Mouse (Mus musculus): ENCODE data around the gene Trim43a. TPM values are rescaled to one million over a fixed set of nuclear protein-coding genes. Genes with fewer than 3 reads are reported as not detected.
"Not testable (repeated sequence)": the region's sequence is repeated elsewhere in the genome, so short reads cannot be mapped to it uniquely, and the experiment has no call there.

Gene Trim43a
- 0.69 and 1.9 TPM in 2 replicates for total RNA-seq (2012; rRNA removed)

DNA sequence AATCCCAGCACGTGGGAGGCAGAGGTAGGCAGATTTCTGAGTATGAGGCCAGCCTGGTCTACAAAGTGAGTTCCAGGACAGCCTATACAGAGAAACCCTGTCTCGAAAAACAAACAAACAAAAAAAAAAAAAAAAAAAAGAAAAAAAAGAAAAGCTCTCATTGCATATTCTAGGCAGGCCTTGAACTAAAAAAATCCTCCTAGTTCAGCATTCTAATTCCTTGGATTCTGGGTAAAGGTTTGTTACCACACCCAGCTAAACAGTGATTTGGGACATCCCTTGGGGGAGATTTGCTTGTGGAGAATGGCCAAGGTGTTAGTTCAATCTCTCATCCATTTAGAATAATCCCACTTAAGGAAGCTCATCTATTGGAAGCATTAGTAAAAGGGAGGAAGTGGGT, at the start of gene Trim43a:
Gene Trim43a, plus strand, starts transcription at position 301 of the 400 bp plus-strand sequence.
- H3K27ac ChIP-seq (ENCODE audit: insufficient read depth, low read depth, low read length, poor library complexity, severe bottlenecking); H3K36me3 ChIP-seq (ENCODE audit: control insufficient read depth, insufficient read depth, low read length, poor library complexity, severe bottlenecking); H3K9me3 ChIP-seq (ENCODE audit: control insufficient read depth, insufficient read depth, low read depth, low read length); in situ Hi-C loops (cut with MboI; ENCODE audit: low sequenced_read_pairs in 2 of 2, unreplicated experiment in 2 of 2); H3K9ac ChIP-seq (ENCODE audit: insufficient read depth, low read depth, low read length, poor library complexity, severe bottlenecking); H3K4me1 ChIP-seq (ENCODE audit: control insufficient read depth in 2 of 2, insufficient read depth in 2 of 2, low read length in 2 of 2, poor library complexity in 1 of 2); H3K4me3 ChIP-seq (ENCODE audit: insufficient read depth in 1 of 2, low read depth in 1 of 2, low read length in 2 of 2, poor library complexity in 1 of 2, severe bottlenecking in 1 of 2); DNase-seq (ENCODE audit: low read depth, low spot score): not testable (repeated sequence)

DNA sequence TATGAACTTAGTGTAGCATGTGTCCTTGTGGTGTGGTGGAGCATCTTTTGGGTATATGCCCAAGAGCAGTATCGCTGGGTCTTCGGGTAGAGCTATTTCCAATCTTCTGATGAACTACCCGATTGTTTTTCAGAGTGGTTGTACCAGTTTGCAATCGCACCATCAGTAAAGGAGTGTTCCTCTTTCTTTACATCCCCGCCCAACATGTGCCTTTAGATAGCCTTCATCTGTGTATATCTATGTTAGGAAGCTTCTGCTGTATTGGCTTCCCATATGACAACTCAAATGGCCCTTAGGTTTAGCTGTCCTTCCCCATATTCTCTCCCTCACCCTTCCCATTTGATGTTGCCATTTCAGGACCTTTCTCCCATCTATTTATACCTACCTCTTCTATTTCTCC, 46.6 kb upstream of the Trim43a start:
- H3K36me3 ChIP-seq (ENCODE audit: control insufficient read depth, insufficient read depth, low read length, poor library complexity, severe bottlenecking), result no peaks in the 10 kb centered on the region
- no peaks in the 10 kb centered on the region for H3K4me1 ChIP-seq (ENCODE audit: control insufficient read depth in 2 of 2, insufficient read depth in 2 of 2, low read length in 2 of 2, poor library complexity in 1 of 2)
- no peak overlapping the region for H3K9ac ChIP-seq (ENCODE audit: insufficient read depth, low read depth, low read length, poor library complexity, severe bottlenecking)
- no peak for TF ChIP-seq HCFC1 (IDR thresholded peaks at IDR 0.05; ENCODE audit: borderline replicate concordance, insufficient read depth, low read length)
- no peak for TF ChIP-seq CHD2 (IDR thresholded peaks at IDR 0.05; ENCODE audit: low read depth, low read length)
- TF ChIP-seq MAFK (IDR thresholded peaks at IDR 0.05; ENCODE audit: insufficient read depth, low read depth, low read length), result no peak
- TF ChIP-seq ZC3H11A (IDR thresholded peaks at IDR 0.05; ENCODE audit: borderline replicate concordance, low read depth, low read length), result no peak
- TF ChIP-seq ZNF384 (IDR thresholded peaks at IDR 0.05; ENCODE audit: low read depth, low read length), result no peak
- in situ Hi-C loops (cut with MboI; ENCODE audit: low sequenced_read_pairs in 2 of 2, unreplicated experiment in 2 of 2), result no loop called here
- H3K4me3 ChIP-seq (ENCODE audit: insufficient read depth in 1 of 2, low read depth in 1 of 2, low read length in 2 of 2, poor library complexity in 1 of 2, severe bottlenecking in 1 of 2), result no peak overlapping the region
- H3K9me3 ChIP-seq (ENCODE audit: control insufficient read depth, insufficient read depth, low read depth, low read length), result no peaks in the 10 kb centered on the region
- no peak for DNase-seq (ENCODE audit: low read depth, low spot score)
- no peak overlapping the region for H3K27ac ChIP-seq (ENCODE audit: insufficient read depth, low read depth, low read length, poor library complexity, severe bottlenecking)

DNA sequence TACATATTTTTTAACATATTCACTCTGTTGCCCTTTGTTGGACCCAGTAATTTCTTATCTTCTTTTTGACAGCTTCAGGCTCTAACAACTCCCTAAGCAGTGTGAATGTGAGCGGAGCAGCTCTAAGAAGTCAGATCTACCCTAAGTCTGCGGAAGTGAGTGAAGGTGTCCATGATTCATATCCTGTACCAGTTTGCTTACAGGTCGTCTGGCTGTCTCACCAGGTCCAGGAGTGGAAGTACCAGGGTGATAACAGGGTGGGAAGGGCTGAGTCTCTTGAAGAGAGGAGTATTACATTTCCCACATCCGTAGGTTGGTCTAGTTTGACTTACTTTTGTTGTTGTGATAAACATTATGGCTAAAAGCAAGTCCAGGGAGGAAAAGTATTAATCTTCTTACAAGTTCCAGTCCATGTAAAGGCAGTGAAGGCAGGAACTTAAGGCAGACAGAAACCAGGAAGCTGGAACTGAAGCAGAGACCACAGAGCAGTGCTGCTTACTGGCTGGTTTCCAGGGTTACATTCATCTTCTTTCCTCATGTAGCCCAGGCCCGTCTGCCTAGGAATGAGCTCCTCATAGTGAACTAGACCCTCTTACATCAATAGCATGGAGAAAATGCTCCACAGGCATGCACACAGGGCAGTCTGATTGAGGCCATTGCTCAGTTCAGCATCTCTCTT, 41.0 kb upstream of the Trim43a start:
- in situ Hi-C loops (cut with MboI; ENCODE audit: low sequenced_read_pairs in 2 of 2, unreplicated experiment in 2 of 2), result loop anchor here (10.0 kb wide), 1 partner anchor 295 kb away; no protein-coding TSS in a partner anchor
- TF ChIP-seq HCFC1 (IDR thresholded peaks at IDR 0.05; ENCODE audit: borderline replicate concordance, insufficient read depth, low read length), result no peak
- no peak for TF ChIP-seq ZC3H11A (IDR thresholded peaks at IDR 0.05; ENCODE audit: borderline replicate concordance, low read depth, low read length)
- no peak for TF ChIP-seq CHD2 (IDR thresholded peaks at IDR 0.05; ENCODE audit: low read depth, low read length)
- TF ChIP-seq MAFK (IDR thresholded peaks at IDR 0.05; ENCODE audit: insufficient read depth, low read depth, low read length), result no peak
- no peak for TF ChIP-seq ZNF384 (IDR thresholded peaks at IDR 0.05; ENCODE audit: low read depth, low read length)

DNA sequence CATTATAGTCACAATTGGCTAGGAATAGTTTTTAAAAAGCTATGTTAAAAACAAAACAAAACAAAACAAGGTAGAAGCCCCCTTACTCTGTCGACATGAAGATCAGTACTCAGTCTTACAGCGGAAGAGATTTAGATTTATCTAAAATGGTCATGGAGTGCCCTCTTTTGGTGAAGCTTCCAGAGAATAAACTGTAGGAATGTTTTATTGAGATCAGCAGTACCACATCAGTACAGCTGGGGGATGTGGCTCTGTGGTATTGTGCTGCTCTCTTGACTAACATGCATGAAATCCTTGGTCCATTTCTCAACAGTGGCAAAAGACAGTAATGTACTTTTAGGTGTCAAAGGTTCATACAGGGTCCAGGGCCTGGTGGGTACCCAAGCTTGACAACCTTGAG, 37.9 kb upstream of the Trim43a start:
- H3K9ac ChIP-seq (ENCODE audit: insufficient read depth, low read depth, low read length, poor library complexity, severe bottlenecking), result no peak overlapping the region
- TF ChIP-seq ZC3H11A (IDR thresholded peaks at IDR 0.05; ENCODE audit: borderline replicate concordance, low read depth, low read length) (no peak), HCFC1 (IDR thresholded peaks at IDR 0.05; ENCODE audit: borderline replicate concordance, insufficient read depth, low read length) (no peak), ZNF384 (IDR thresholded peaks at IDR 0.05; ENCODE audit: low read depth, low read length) (no peak), MAFK (IDR thresholded peaks at IDR 0.05; ENCODE audit: insufficient read depth, low read depth, low read length) (no peak), CHD2 (IDR thresholded peaks at IDR 0.05; ENCODE audit: low read depth, low read length) (no peak)
- in situ Hi-C loops (cut with MboI; ENCODE audit: low sequenced_read_pairs in 2 of 2, unreplicated experiment in 2 of 2), result loop anchor here (10.0 kb wide), 1 partner anchor 298 kb away; no protein-coding TSS in a partner anchor
- H3K36me3 ChIP-seq (ENCODE audit: control insufficient read depth, insufficient read depth, low read length, poor library complexity, severe bottlenecking), result no peaks in the 10 kb centered on the region
- H3K27ac ChIP-seq (ENCODE audit: insufficient read depth, low read depth, low read length, poor library complexity, severe bottlenecking), result no peak overlapping the region
- H3K4me1 ChIP-seq (ENCODE audit: control insufficient read depth in 2 of 2, insufficient read depth in 2 of 2, low read length in 2 of 2, poor library complexity in 1 of 2), result no peaks in the 10 kb centered on the region
- H3K9me3 ChIP-seq (ENCODE audit: control insufficient read depth, insufficient read depth, low read depth, low read length), result no peaks in the 10 kb centered on the region
- H3K4me3 ChIP-seq (ENCODE audit: insufficient read depth in 1 of 2, low read depth in 1 of 2, low read length in 2 of 2, poor library complexity in 1 of 2, severe bottlenecking in 1 of 2), result no peak overlapping the region
- DNase-seq (ENCODE audit: low read depth, low spot score), result no peak

More for the DNA sequence above, 41.0 kb upstream of the Trim43a start:
- H3K36me3 ChIP-seq (ENCODE audit: control insufficient read depth, insufficient read depth, low read length, poor library complexity, severe bottlenecking), result no peaks in the 10 kb centered on the region
- H3K4me3 ChIP-seq (ENCODE audit: insufficient read depth in 1 of 2, low read depth in 1 of 2, low read length in 2 of 2, poor library complexity in 1 of 2, severe bottlenecking in 1 of 2), result no peak overlapping the region
- H3K9ac ChIP-seq (ENCODE audit: insufficient read depth, low read depth, low read length, poor library complexity, severe bottlenecking), result no peak overlapping the region
- no peak overlapping the region for H3K27ac ChIP-seq (ENCODE audit: insufficient read depth, low read depth, low read length, poor library complexity, severe bottlenecking)
- no peaks in the 10 kb centered on the region for H3K9me3 ChIP-seq (ENCODE audit: control insufficient read depth, insufficient read depth, low read depth, low read length)
- no peak for DNase-seq (ENCODE audit: low read depth, low spot score)
- H3K4me1 ChIP-seq (ENCODE audit: control insufficient read depth in 2 of 2, insufficient read depth in 2 of 2, low read length in 2 of 2, poor library complexity in 1 of 2), result no peaks in the 10 kb centered on the region

GRCm38 (mm10) chr9:88545534-88545933, 35.2 kb upstream of the Trim43a start:
- in situ Hi-C loops (cut with MboI; ENCODE audit: low sequenced_read_pairs in 2 of 2, unreplicated experiment in 2 of 2), result loop anchor here (10.0 kb wide), 1 partner anchor 301 kb away; no protein-coding TSS in a partner anchor
- no peak for DNase-seq (ENCODE audit: low read depth, low spot score)
- no peak overlapping the region for H3K4me3 ChIP-seq (ENCODE audit: insufficient read depth in 1 of 2, low read depth in 1 of 2, low read length in 2 of 2, poor library complexity in 1 of 2, severe bottlenecking in 1 of 2)
- no peak for TF ChIP-seq CHD2 (IDR thresholded peaks at IDR 0.05; ENCODE audit: low read depth, low read length)
- TF ChIP-seq ZNF384 (IDR thresholded peaks at IDR 0.05; ENCODE audit: low read depth, low read length), result no peak
- no peak for TF ChIP-seq MAFK (IDR thresholded peaks at IDR 0.05; ENCODE audit: insufficient read depth, low read depth, low read length)
- H3K9me3 ChIP-seq (ENCODE audit: control insufficient read depth, insufficient read depth, low read depth, low read length), result no peaks in the 10 kb centered on the region
- no peak overlapping the region for H3K9ac ChIP-seq (ENCODE audit: insufficient read depth, low read depth, low read length, poor library complexity, severe bottlenecking)
- H3K27ac ChIP-seq (ENCODE audit: insufficient read depth, low read depth, low read length, poor library complexity, severe bottlenecking), result no peak overlapping the region
- H3K4me1 ChIP-seq (ENCODE audit: control insufficient read depth in 2 of 2, insufficient read depth in 2 of 2, low read length in 2 of 2, poor library complexity in 1 of 2), result 0 out of 4 replicates have a peak, but pooled peaks cover 0 to 1% of the 10 kb centered on the region in 2 experiments
- no peaks in the 10 kb centered on the region for H3K36me3 ChIP-seq (ENCODE audit: control insufficient read depth, insufficient read depth, low read length, poor library complexity, severe bottlenecking)
